Mouse (Mus musculus): ENCODE data around the gene Klk10. TPM values are rescaled to one million over a fixed set of nuclear protein-coding genes. Genes with fewer than 3 reads are reported as not detected.
A peak's percentile ranks its signal among the peaks of the same experiment; 100 is the strongest.

The Klk10 gene
- 4.1 and 17.4 TPM in 2 replicates for polyA plus RNA-seq (2015; fragmentation: Nextera tagmentation; extraction: Ambion mirVana)

GRCm38 (mm10) chr7:43780746-43781145 lies at the start of gene Klk10:
TSS of gene Klk10 (plus strand) at chr7:43781035.
- Histone ChIP-seq H3K4me2 (no peak within 1 kb of the TSS), H3K27me3 (replicated peaks) (no peaks in the 10 kb centered on the region), H3K9me3 (no peaks in the 10 kb centered on the region), H3K4me1 (peaks cover 7% of the 10 kb centered on the region; the same call in 1 of the 2 replicates), H3K27ac (peak within 1 kb of the TSS; percentile 37; the same call in 1 of the 2 replicates), H3K36me3 (no peaks in the 10 kb centered on the region), H3K9ac (no peak within 1 kb of the TSS), H3K4me3 (replicated peaks) (no peak within 1 kb of the TSS)
- WGBS, result 40% methylated on average over 5 of the region's 5 CpGs
- no peak for ATAC-seq (ENCODE audit: insufficient read depth, low FRiP score, low read depth)

DNA sequence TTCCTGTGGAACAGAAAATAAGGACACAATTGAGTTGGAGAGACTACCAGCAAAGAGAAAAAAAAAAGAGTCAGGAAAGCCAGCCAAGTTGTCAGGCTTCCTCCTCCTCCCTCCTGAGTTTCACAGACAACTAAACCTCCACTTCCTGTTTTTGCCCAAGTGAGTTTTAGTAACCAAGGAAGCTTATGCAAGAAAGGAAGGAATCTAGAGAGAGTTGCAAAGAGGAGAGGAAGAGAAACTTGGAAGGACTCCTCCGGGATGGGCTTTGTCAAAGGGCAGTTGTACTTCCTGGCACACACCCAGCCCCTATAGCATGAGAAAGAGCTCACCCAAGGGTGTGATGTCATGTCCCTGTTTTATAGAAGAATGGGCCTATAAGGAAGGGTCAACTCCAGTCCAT lies 33.0 kb upstream of the Klk10 start:
- H3K9ac ChIP-seq, result no peak overlapping the region
- no peak overlapping the region for H3K4me3 ChIP-seq (replicated peaks)
- ATAC-seq (ENCODE audit: insufficient read depth, low FRiP score, low read depth), result no peak
- H3K4me1 ChIP-seq, result no peaks in the 10 kb centered on the region
- no peak overlapping the region for H3K4me2 ChIP-seq
- H3K27ac ChIP-seq, result no peak overlapping the region
- WGBS, result 43% methylated on average over 1 of the region's 1 CpGs
- H3K36me3 ChIP-seq, result no peaks in the 10 kb centered on the region
- H3K9me3 ChIP-seq, result no peaks in the 10 kb centered on the region
- H3K27me3 ChIP-seq (replicated peaks), result no peaks in the 10 kb centered on the region

DNA sequence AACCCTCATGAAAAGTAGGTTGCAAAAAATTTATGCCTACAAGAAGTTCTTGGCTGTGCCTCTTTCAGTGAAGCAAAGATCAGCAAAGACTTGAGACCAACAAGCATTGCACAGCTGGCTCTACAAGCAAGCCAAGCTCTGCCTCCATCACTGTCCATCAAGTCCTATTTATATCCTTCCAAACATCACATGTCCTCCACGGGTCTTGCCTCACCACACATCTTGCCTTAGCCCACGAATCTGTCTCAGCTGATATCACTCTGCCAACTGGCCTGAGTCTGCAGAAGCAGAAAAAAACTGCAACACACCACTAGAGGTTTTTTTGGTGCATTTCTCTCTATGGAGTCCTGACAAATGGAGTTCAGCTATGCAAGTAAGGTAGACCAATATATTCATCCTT lies 28.0 kb upstream of the Klk10 start:
- no peak overlapping the region for H3K9ac ChIP-seq
- no peaks in the 10 kb centered on the region for H3K27me3 ChIP-seq (replicated peaks)
- no peak overlapping the region for H3K27ac ChIP-seq
- H3K4me3 ChIP-seq (replicated peaks), result no peak overlapping the region
- WGBS, result 75% methylated on average over 2 of the region's 2 CpGs
- no peaks in the 10 kb centered on the region for H3K36me3 ChIP-seq
- no peaks in the 10 kb centered on the region for H3K4me1 ChIP-seq
- H3K9me3 ChIP-seq, result no peaks in the 10 kb centered on the region
- no peak overlapping the region for H3K4me2 ChIP-seq
- no peak for ATAC-seq (ENCODE audit: insufficient read depth, low FRiP score, low read depth)

DNA sequence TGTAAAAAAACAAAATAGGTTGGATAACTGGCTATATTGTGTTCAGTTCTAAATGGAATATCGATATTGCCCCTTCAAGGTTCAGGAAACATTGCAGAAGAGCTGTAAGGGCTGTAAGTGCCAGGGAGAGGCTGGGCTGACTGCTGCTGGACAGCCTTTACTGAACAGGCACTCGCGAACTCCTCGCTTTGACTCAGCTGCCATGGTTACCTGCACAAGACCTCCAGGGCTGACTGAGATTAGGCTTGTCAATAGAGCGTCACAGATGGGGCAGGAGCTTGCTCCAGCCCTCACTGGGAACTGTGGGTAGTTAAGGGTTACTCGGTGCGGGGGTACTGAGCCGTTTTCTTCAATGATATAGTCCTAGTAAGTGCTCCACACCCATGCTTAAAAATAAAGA lies 14.4 kb upstream of the Klk10 start:
- Histone ChIP-seq H3K27me3 (replicated peaks) (no peaks in the 10 kb centered on the region), H3K9me3 (no peaks in the 10 kb centered on the region), H3K27ac (no peak overlapping the region), H3K4me2 (no peak overlapping the region), H3K36me3 (no peaks in the 10 kb centered on the region), H3K4me1 (no peaks in the 10 kb centered on the region), H3K9ac (no peak overlapping the region), H3K4me3 (replicated peaks) (no peak overlapping the region)
- ATAC-seq (ENCODE audit: insufficient read depth, low FRiP score, low read depth), result no peak
- 43% methylated on average over 8 of the region's 8 CpGs for WGBS

- Histone ChIP-seq H3K4me2 (no peak within 1 kb of the TSS), H3K4me3 (replicated peaks) (no peak within 1 kb of the TSS), H3K4me1 (no peaks in the 10 kb centered on the region), H3K27ac (no peak within 1 kb of the TSS), H3K9me3 (no peaks in the 10 kb centered on the region), H3K36me3 (no peaks in the 10 kb centered on the region), H3K9ac (no peak within 1 kb of the TSS), H3K27me3 (replicated peaks) (no peaks in the 10 kb centered on the region)
- no peak for ATAC-seq (ENCODE audit: insufficient read depth, low FRiP score, low read depth)
- 71% methylated on average over 4 of the region's 4 CpGs for WGBS
Measured at GRCm38 (mm10) chr7:43768597-43768996, 12.2 kb upstream of the Klk10 start, which contains the start of gene Klk12. TSS of gene Klk12 (plus strand) at chr7:43768897.

- no peak overlapping the region for H3K27ac ChIP-seq
- no peaks in the 10 kb centered on the region for H3K4me1 ChIP-seq
- H3K9ac ChIP-seq, result no peak overlapping the region
- H3K9me3 ChIP-seq, result no peaks in the 10 kb centered on the region
- H3K4me2 ChIP-seq, result no peak overlapping the region
- no peak overlapping the region for H3K4me3 ChIP-seq (replicated peaks)
- H3K36me3 ChIP-seq, result no peaks in the 10 kb centered on the region
- 84% methylated on average over 8 of the region's 8 CpGs for WGBS
- ATAC-seq (ENCODE audit: insufficient read depth, low FRiP score, low read depth), result no peak
- H3K27me3 ChIP-seq (replicated peaks), result no peaks in the 10 kb centered on the region
Measured at GRCm38 (mm10) chr7:43769636-43770035, 11.2 kb upstream of the Klk10 start.

- Histone ChIP-seq H3K9me3 (no peaks in the 10 kb centered on the region), H3K4me1 (no peaks in the 10 kb centered on the region), H3K36me3 (no peaks in the 10 kb centered on the region), H3K9ac (no peak overlapping the region), H3K4me3 (replicated peaks) (no peak overlapping the region), H3K27ac (no peak overlapping the region), H3K27me3 (replicated peaks) (no peaks in the 10 kb centered on the region), H3K4me2 (no peak overlapping the region)
- ATAC-seq (ENCODE audit: insufficient read depth, low FRiP score, low read depth), result no peak
- WGBS, result 89% methylated on average over 10 of the region's 10 CpGs
Measured at GRCm38 (mm10) chr7:43770701-43771100, 10.1 kb upstream of the Klk10 start.

- no peak overlapping the region for H3K4me3 ChIP-seq (replicated peaks)
Measured at GRCm38 (mm10) chr7:43771916-43772315, 8.9 kb upstream of the Klk10 start.

DNA sequence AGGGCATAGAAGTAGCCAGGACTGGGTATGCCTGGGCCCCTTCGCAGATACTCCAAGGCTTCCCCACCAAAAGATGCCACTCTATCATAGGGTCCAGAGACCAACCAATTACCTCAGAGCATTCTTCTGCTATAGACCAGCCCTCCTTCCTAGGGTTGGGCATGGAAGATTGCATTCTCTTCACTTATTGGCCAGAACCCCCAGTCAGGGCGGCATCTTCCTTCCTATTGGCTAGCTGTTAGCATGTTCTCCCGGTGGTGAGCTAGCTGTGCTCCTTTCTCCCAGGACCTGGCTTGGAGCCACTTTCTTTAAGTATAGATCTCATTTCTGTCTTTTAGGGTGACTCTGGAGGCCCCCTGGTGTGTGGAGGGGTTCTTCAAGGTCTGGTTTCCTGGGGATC lies 7.9 kb upstream of the Klk10 start:
- WGBS, result 79% methylated on average over 3 of the region's 3 CpGs
- H3K27me3 ChIP-seq (replicated peaks), result no peaks in the 10 kb centered on the region
- no peaks in the 10 kb centered on the region for H3K36me3 ChIP-seq
- no peak overlapping the region for H3K9ac ChIP-seq
- H3K9me3 ChIP-seq, result no peaks in the 10 kb centered on the region
- no peak overlapping the region for H3K4me2 ChIP-seq
- no peaks in the 10 kb centered on the region for H3K4me1 ChIP-seq
- ATAC-seq (ENCODE audit: insufficient read depth, low FRiP score, low read depth), result no peak
- no peak overlapping the region for H3K4me3 ChIP-seq (replicated peaks)
- H3K27ac ChIP-seq, result no peak overlapping the region

More at GRCm38 (mm10) chr7:43771916-43772315, 8.9 kb upstream of the Klk10 start:
- Histone ChIP-seq H3K9me3 (no peaks in the 10 kb centered on the region), H3K9ac (no peak overlapping the region), H3K36me3 (no peaks in the 10 kb centered on the region), H3K27ac (no peak overlapping the region), H3K4me1 (no peaks in the 10 kb centered on the region), H3K27me3 (replicated peaks) (no peaks in the 10 kb centered on the region), H3K4me2 (no peak overlapping the region)
- WGBS, result 90% methylated on average over 6 of the region's 6 CpGs
- no peak for ATAC-seq (ENCODE audit: insufficient read depth, low FRiP score, low read depth)

GRCm38 (mm10) chr7:43774364-43774763 lies 6.5 kb upstream of the Klk10 start, which contains the start of gene Klk11:
TSS of gene Klk11 (plus strand) at chr7:43774604.
- no peak within 1 kb of the TSS for H3K9ac ChIP-seq
- no peak for ATAC-seq (ENCODE audit: insufficient read depth, low FRiP score, low read depth)
- no peaks in the 10 kb centered on the region for H3K9me3 ChIP-seq
- H3K4me2 ChIP-seq, result no peak within 1 kb of the TSS
- WGBS, result 76% methylated on average over 5 of the region's 5 CpGs
- peak within 1 kb of the TSS; percentile 74 for H3K27ac ChIP-seq
- H3K4me3 ChIP-seq (replicated peaks), result no peak within 1 kb of the TSS
- H3K36me3 ChIP-seq, result no peaks in the 10 kb centered on the region
- no peaks in the 10 kb centered on the region for H3K4me1 ChIP-seq
- no peaks in the 10 kb centered on the region for H3K27me3 ChIP-seq (replicated peaks)

DNA sequence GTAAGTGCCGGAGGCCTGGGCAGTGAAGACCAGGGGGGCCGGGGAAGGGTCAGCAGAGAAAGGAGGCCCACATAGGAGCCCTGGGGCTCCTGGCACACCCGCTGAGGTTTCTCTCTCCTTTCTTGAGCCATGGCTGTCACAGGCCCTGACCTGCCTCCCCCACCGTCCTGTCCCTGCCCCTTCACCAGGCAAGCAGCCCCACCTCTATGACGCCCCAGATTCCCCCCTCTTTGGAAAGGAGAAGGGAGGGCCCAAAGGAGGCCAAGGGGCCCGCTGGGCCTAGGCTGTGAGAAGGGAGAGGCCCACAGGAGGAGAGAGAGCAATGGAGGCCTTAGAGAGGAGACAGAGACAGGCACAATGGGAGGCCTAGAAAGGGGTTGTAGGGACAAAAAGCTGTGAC lies 6.0 kb upstream of the Klk10 start:
- ATAC-seq (ENCODE audit: insufficient read depth, low FRiP score, low read depth), result peak; percentile 48; the same call in 1 of the 2 replicates
- H3K4me2 ChIP-seq, result no peak overlapping the region
- peak overlapping the region; percentile 74 for H3K27ac ChIP-seq
- H3K4me3 ChIP-seq (replicated peaks), result no peak overlapping the region
- H3K9me3 ChIP-seq, result no peaks in the 10 kb centered on the region
- no peaks in the 10 kb centered on the region for H3K27me3 ChIP-seq (replicated peaks)
- no peak overlapping the region for H3K9ac ChIP-seq
- H3K36me3 ChIP-seq, result no peaks in the 10 kb centered on the region
- WGBS, result 61% methylated on average over 6 of the region's 6 CpGs
- H3K4me1 ChIP-seq, result no peaks in the 10 kb centered on the region

- no peaks in the 10 kb centered on the region for H3K4me1 ChIP-seq
- peak overlapping the region; percentile 74 for H3K27ac ChIP-seq
- no peaks in the 10 kb centered on the region for H3K27me3 ChIP-seq (replicated peaks)
- H3K4me2 ChIP-seq, result no peak overlapping the region
- ATAC-seq (ENCODE audit: insufficient read depth, low FRiP score, low read depth), result 0 out of 2 replicates have a peak, but pooled peaks have one; percentile 20
- H3K9ac ChIP-seq, result no peak overlapping the region
- H3K9me3 ChIP-seq, result no peaks in the 10 kb centered on the region
- H3K4me3 ChIP-seq (replicated peaks), result no peak overlapping the region
- WGBS, result 52% methylated on average over 6 of the region's 7 CpGs
- no peaks in the 10 kb centered on the region for H3K36me3 ChIP-seq
Measured at GRCm38 (mm10) chr7:43775311-43776057, 5.4 kb upstream of the Klk10 start.
